Mouse (Mus musculus): Measurements from ENCODE around the gene Dnaja4. TPM values are rescaled to one million over a fixed set of nuclear protein-coding genes. Genes with fewer than 3 reads are reported as not detected.

The Dnaja4 gene
- polyA plus RNA-seq, 1 experiment from 2014 or later = 4.5 TPM

DNA sequence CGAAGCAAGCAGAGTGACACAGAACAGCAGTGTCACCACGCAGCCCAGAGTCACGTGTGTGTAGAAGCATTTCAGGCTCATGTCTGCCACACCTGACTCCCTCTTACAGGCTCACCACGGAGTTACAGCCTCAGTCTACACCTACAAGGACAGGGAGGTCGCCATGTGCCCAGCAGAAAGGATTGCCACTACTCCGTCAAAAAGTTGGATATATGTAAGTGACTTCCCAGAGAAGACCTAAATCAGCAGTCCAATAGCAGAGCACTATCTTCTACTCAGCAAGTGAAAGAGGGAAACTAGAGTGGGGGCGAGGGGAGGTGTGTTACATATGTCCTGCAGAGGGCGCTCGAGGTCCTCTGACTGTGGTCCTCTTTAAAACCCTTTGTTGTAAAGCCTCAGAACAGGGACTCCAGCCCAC, 37.6 kb downstream of the Dnaja4 start:
- no peak; the same call in 1 of the 2 replicates for ATAC-seq
- Histone ChIP-seq H3K4me1 (ENCODE audit: control insufficient read depth, insufficient read depth, low read length) (peaks cover 8% of the 10 kb centered on the region; the same call in 1 of the 2 replicates), H3K4me3 (ENCODE audit: low read length) (no peak overlapping the region), H3K27ac (ENCODE audit: low read length) (no peak overlapping the region), H3K4me2 (ENCODE audit: low read depth, low read length) (peak overlapping the region; percentile 21; the same call in 1 of the 2 replicates), H3K9me3 (ENCODE audit: control insufficient read depth, low read length) (no peaks in the 10 kb centered on the region), H3K9ac (ENCODE audit: low read depth, low read length) (peak overlapping the region; percentile 21; the same call in 1 of the 2 replicates), H3K36me3 (ENCODE audit: control insufficient read depth, insufficient read depth, low read length) (no peaks in the 10 kb centered on the region), H3K27me3 (replicated peaks; ENCODE audit: control insufficient read depth, insufficient read depth, low read length) (no peaks in the 10 kb centered on the region)
- 16% methylated on average over 9 of the region's 9 CpGs for WGBS

DNA sequence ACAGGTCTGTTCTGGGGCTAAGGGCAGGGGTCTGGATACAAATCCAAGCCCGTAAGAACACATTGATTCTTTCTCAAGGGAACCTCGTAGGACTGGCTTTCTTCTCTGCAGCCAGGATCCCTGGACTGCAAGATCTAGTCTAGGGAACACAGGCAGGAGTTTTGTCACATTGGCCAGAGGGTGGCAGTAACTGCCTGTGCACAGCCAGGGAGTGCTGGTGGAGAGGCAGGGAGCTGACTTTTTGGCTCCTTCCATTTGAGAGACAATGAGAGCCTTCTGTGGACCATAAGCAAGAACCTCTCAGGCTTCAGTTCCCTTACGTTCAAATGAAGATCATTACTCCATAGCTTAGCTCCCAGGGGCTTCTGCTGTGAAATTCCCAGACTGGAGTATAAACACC, 39.7 kb downstream of the Dnaja4 start:
- H3K36me3 ChIP-seq (ENCODE audit: control insufficient read depth, insufficient read depth, low read length) = no peaks in the 10 kb centered on the region
- 0 out of 2 replicates have a peak, but pooled peaks cover 3% of the 10 kb centered on the region for H3K4me1 ChIP-seq (ENCODE audit: control insufficient read depth, insufficient read depth, low read length)
- 36% methylated on average over 3 of the region's 3 CpGs for WGBS
- no peaks in the 10 kb centered on the region for H3K9me3 ChIP-seq (ENCODE audit: control insufficient read depth, low read length)
- no peak overlapping the region for H3K4me2 ChIP-seq (ENCODE audit: low read depth, low read length)
- H3K27ac ChIP-seq (ENCODE audit: low read length) = no peak overlapping the region
- no peak overlapping the region for H3K4me3 ChIP-seq (ENCODE audit: low read length)
- no peak overlapping the region for H3K9ac ChIP-seq (ENCODE audit: low read depth, low read length)
- H3K27me3 ChIP-seq (replicated peaks; ENCODE audit: control insufficient read depth, insufficient read depth, low read length) = no peaks in the 10 kb centered on the region
- ATAC-seq = no peak

DNA sequence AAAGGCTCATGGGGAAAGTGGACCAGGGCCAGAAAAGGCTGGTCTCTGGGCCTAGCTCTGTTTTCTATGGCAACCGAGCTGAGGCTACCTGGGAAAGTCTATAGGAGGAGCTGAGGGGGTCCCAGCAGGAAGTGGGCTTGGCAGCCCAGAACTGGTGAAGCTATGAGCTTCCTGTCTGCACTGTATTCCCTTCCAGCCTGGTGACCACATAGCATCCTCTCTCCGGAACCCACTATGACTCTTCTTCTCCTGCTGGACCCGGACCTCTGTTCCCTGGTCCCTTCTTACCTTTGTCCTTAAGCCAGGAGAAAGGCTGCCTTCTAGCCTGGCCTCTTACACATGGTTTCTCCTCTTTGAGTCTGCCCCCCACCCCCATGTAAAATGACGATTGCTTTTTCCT, 45.2 kb downstream of the Dnaja4 start:
- Histone ChIP-seq H3K27ac (ENCODE audit: low read length) (no peak overlapping the region), H3K4me2 (ENCODE audit: low read depth, low read length) (no peak overlapping the region), H3K4me1 (ENCODE audit: control insufficient read depth, insufficient read depth, low read length) (no peaks in the 10 kb centered on the region), H3K9ac (ENCODE audit: low read depth, low read length) (no peak overlapping the region), H3K27me3 (replicated peaks; ENCODE audit: control insufficient read depth, insufficient read depth, low read length) (no peaks in the 10 kb centered on the region; the same call in 1 of the 2 replicates), H3K4me3 (ENCODE audit: low read length) (no peak overlapping the region), H3K9me3 (ENCODE audit: control insufficient read depth, low read length) (no peaks in the 10 kb centered on the region), H3K36me3 (ENCODE audit: control insufficient read depth, insufficient read depth, low read length) (no peaks in the 10 kb centered on the region)
- WGBS = 81% methylated on average over 4 of the region's 4 CpGs
- no peak for ATAC-seq

DNA sequence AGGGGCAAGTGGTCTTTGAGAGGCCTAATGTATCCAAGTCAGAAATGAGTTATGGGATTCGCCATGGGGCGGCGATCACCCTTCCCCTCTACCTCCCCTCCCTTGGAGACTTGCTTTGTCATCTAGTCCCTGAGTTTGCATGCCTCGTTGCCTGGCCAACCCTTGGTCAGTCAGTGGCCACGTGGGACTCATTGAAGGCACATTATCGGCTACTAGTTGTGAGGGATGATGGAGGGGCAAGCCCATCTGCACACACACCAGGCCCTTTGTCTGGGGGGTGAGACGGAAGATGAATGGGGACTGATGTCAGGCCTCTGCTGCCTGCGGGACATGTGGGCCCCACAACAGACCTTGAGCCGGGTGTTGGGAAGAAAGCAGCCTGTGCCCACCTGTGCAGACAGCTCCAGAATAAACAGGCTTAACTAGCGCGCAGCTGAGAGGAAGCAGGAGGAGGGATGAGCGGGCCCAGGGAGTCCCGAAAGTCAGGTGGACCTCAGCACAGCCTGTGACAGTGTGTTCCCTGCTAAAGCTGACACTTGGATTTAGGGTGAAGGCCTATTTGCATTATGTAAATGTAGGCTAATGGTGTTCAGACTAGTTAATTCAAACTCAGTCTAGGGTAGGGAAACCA, 47.2 kb downstream of the Dnaja4 start:
- H3K27ac ChIP-seq (ENCODE audit: low read length) = no peak overlapping the region
- H3K9ac ChIP-seq (ENCODE audit: low read depth, low read length) = no peak overlapping the region
- H3K4me3 ChIP-seq (ENCODE audit: low read length) = no peak overlapping the region
- no peaks in the 10 kb centered on the region for H3K9me3 ChIP-seq (ENCODE audit: control insufficient read depth, low read length)
- no peaks in the 10 kb centered on the region for H3K4me1 ChIP-seq (ENCODE audit: control insufficient read depth, insufficient read depth, low read length)
- no peak overlapping the region for H3K4me2 ChIP-seq (ENCODE audit: low read depth, low read length)
- H3K36me3 ChIP-seq (ENCODE audit: control insufficient read depth, insufficient read depth, low read length) = no peaks in the 10 kb centered on the region
- 48% methylated on average over 13 of the region's 13 CpGs for WGBS
- peak; percentile 48; the same call in 1 of the 2 replicates for ATAC-seq
- no peaks in the 10 kb centered on the region; the same call in 1 of the 2 replicates for H3K27me3 ChIP-seq (replicated peaks; ENCODE audit: control insufficient read depth, insufficient read depth, low read length)

DNA sequence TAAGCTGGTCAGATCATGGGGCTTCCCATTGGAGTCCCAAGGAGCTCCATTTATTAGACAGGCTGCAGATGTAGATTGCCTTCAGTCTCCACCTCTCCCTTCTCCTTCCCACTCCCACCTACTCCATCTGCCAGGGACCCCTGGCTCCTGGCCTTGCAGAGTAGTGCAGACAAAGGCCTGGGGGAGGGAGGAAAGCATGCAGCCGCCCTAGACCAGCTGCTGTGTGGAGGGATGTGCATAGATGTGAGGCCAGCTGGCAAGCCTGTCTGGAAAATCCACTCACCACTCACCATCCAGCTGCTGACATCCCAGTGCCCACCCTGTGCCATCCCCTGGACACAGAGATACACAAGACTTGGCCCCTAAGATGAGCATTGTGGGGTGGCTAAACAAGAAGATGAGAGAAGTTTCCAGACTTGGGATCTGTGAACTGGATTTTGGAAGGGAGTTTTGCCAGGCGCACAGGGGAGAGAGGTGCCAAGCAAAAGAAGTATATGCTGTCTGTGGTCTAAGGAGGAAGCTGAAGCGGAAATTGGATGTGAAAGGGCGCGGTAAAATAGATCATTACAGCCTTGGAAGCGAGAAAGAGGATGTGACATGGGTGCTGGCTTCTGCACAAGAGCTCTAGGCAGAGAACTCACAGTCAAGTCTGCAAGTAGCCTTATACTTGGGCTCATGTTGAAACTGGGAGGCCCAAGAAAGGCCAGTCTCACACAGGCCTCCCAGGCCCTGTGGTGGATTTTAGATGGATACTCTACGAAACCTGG, 51.7 kb downstream of the Dnaja4 start:
- no peak overlapping the region for H3K27ac ChIP-seq (ENCODE audit: low read length)
- H3K9ac ChIP-seq (ENCODE audit: low read depth, low read length) = no peak overlapping the region
- no peaks in the 10 kb centered on the region; the same call in 1 of the 2 replicates for H3K27me3 ChIP-seq (replicated peaks; ENCODE audit: control insufficient read depth, insufficient read depth, low read length)
- ATAC-seq = no peak
- no peaks in the 10 kb centered on the region for H3K9me3 ChIP-seq (ENCODE audit: control insufficient read depth, low read length)
- H3K4me1 ChIP-seq (ENCODE audit: control insufficient read depth, insufficient read depth, low read length) = no peaks in the 10 kb centered on the region
- no peak overlapping the region for H3K4me3 ChIP-seq (ENCODE audit: low read length)
- no peak overlapping the region for H3K4me2 ChIP-seq (ENCODE audit: low read depth, low read length)
- H3K36me3 ChIP-seq (ENCODE audit: control insufficient read depth, insufficient read depth, low read length) = no peaks in the 10 kb centered on the region
- WGBS = 83% methylated on average over 7 of the region's 7 CpGs

DNA sequence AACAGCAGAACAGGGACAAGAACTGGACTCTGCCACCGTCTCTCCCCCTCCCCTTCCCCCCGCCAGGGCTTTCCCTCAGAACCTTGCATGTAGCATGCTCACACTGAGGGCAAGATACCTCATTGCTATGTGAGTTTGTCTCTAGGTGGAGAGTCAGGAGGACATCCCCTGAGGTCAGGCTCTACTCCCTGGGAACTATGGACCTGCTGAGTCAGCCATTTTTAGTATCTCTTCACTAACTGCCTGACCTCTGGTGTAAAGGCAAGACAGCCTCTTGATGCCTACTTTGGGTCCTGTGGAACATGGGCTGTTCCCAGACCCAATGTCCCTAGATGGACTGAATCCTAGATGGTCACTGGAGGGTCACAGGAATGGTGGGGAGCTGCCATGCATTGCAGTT, 53.0 kb downstream of the Dnaja4 start:
- WGBS = 83% methylated on average over 2 of the region's 2 CpGs
- no peak overlapping the region for H3K4me3 ChIP-seq (ENCODE audit: low read length)
- no peaks in the 10 kb centered on the region for H3K36me3 ChIP-seq (ENCODE audit: control insufficient read depth, insufficient read depth, low read length)
- no peak overlapping the region for H3K4me2 ChIP-seq (ENCODE audit: low read depth, low read length)
- H3K4me1 ChIP-seq (ENCODE audit: control insufficient read depth, insufficient read depth, low read length) = no peaks in the 10 kb centered on the region
- no peak for ATAC-seq
- no peaks in the 10 kb centered on the region for H3K9me3 ChIP-seq (ENCODE audit: control insufficient read depth, low read length)
- no peak overlapping the region for H3K9ac ChIP-seq (ENCODE audit: low read depth, low read length)
- no peak overlapping the region for H3K27ac ChIP-seq (ENCODE audit: low read length)
- H3K27me3 ChIP-seq (replicated peaks; ENCODE audit: control insufficient read depth, insufficient read depth, low read length) = no peaks in the 10 kb centered on the region; the same call in 1 of the 2 replicates

DNA sequence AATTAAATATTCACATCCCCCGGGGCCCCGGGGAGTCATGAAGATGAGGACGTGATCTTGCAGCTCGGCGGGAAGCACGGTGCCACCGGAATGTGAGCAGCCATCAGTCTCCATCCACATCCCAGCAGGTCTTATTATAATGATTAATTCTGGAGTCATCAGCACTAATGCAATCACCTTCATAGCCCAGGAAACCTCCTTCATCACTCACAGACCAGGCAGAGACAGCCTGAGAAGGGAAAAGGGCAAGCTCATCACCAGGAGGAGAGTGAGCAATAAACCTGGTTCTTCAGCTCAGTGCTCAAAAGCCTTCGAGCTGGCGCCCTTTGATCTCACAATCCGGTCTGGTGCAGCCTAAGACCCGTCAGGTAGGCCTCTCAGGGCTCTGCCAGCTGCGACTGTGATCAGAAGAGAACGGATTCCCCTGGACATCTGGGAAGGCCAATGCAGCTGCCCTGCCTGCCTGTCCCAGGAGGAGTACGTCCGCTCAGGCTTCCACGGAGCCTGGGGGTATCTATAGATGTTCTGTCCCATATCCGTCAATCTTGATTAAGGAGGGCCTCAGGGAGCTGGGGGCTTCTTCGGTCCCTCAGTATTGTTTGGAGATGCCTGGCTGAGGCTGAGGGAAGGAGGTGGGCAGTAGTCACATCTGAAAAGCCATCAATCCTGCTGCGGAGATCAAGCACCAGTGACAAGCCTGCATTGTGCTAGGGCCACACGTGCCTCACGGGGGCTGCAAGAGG, 53.7 kb downstream of the Dnaja4 start:
- 30% methylated on average over 21 of the region's 21 CpGs for WGBS

DNA sequence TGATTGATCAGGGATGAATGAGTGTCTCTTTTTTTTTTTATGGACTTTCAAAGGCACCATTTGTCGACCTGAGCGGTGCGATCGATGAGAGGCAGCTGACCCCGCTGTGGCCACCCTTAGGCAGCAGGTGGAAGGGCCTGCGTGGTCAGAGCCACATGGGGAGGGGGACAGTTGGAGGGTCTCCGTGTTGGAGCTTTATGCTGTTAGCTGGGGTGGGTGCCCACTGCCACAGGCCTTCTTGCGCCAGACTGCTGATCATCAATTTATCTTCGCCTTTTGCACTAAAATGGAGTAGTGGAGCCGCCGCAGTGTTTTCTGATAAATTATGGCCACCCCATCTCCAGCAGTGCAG, 54.2 kb downstream of the Dnaja4 start:
- no peak overlapping the region for H3K9ac ChIP-seq (ENCODE audit: low read depth, low read length)
- H3K4me3 ChIP-seq (ENCODE audit: low read length) = no peak overlapping the region
- 40% methylated on average over 11 of the region's 11 CpGs for whole genome bisulfite sequencing
- H3K4me1 ChIP-seq (ENCODE audit: control insufficient read depth, insufficient read depth, low read length) = no peaks in the 10 kb centered on the region
- H3K27me3 ChIP-seq (replicated peaks; ENCODE audit: control insufficient read depth, insufficient read depth, low read length) = no peaks in the 10 kb centered on the region
- no peak overlapping the region for H3K27ac ChIP-seq (ENCODE audit: low read length)
- H3K36me3 ChIP-seq (ENCODE audit: control insufficient read depth, insufficient read depth, low read length) = no peaks in the 10 kb centered on the region
- no peaks in the 10 kb centered on the region for H3K9me3 ChIP-seq (ENCODE audit: control insufficient read depth, low read length)
- H3K4me2 ChIP-seq (ENCODE audit: low read depth, low read length) = no peak overlapping the region
- no peak for ATAC-seq

More for the DNA sequence above, 53.7 kb downstream of the Dnaja4 start:
- no peak overlapping the region for H3K9ac ChIP-seq (ENCODE audit: low read depth, low read length)
- no peaks in the 10 kb centered on the region for H3K27me3 ChIP-seq (replicated peaks; ENCODE audit: control insufficient read depth, insufficient read depth, low read length)
- no peaks in the 10 kb centered on the region for H3K9me3 ChIP-seq (ENCODE audit: control insufficient read depth, low read length)
- no peak overlapping the region for H3K27ac ChIP-seq (ENCODE audit: low read length)
- no peak overlapping the region for H3K4me3 ChIP-seq (ENCODE audit: low read length)
- H3K4me2 ChIP-seq (ENCODE audit: low read depth, low read length) = no peak overlapping the region
- peak; percentile 71 for ATAC-seq
- H3K36me3 ChIP-seq (ENCODE audit: control insufficient read depth, insufficient read depth, low read length) = no peaks in the 10 kb centered on the region
- H3K4me1 ChIP-seq (ENCODE audit: control insufficient read depth, insufficient read depth, low read length) = no peaks in the 10 kb centered on the region

DNA sequence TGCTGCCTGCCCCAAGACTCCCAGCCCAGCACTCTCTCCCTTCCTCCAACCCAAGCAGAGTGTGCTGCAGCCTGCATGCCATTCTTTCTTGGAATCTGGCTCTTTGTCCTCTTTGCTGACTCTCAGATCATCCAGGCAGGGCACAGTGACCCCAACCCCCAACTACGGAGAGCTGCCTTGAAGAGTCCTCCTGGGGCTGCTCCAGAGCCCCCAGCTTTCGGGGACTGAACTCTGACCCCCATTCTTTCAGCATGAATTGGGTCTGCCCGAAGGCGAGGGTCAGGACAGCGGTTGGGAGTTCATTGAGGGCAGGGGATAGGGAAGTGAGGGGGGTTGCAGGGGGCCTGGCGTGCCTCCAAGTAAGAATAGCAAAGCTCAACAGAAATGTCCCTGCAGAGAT, 60.9 kb downstream of the Dnaja4 start:
- H3K4me3 ChIP-seq (ENCODE audit: low read length) = no peak overlapping the region
- H3K27me3 ChIP-seq (replicated peaks; ENCODE audit: control insufficient read depth, insufficient read depth, low read length) = peaks cover 25% of the 10 kb centered on the region
- ATAC-seq = no peak
- no peaks in the 10 kb centered on the region for H3K9me3 ChIP-seq (ENCODE audit: control insufficient read depth, low read length)
- H3K4me2 ChIP-seq (ENCODE audit: low read depth, low read length) = no peak overlapping the region
- no peaks in the 10 kb centered on the region for H3K36me3 ChIP-seq (ENCODE audit: control insufficient read depth, insufficient read depth, low read length)
- H3K9ac ChIP-seq (ENCODE audit: low read depth, low read length) = no peak overlapping the region
- WGBS = 37% methylated on average over 6 of the region's 6 CpGs
- peaks cover 2% of the 10 kb centered on the region; the same call in 1 of the 2 replicates for H3K4me1 ChIP-seq (ENCODE audit: control insufficient read depth, insufficient read depth, low read length)
- H3K27ac ChIP-seq (ENCODE audit: low read length) = no peak overlapping the region

Data from intestine, embryonic 16.5 days (tissue).